Mouse (Mus musculus) cerebellum, adult 11-12 months (tissue): Measurements from ENCODE around the gene Osbp.
"Not testable (repeated sequence)": the region's sequence is repeated elsewhere in the genome, so short reads cannot be mapped to it uniquely, and the experiment has no call there.

Source experiments
- DNase-seq: peaks from one replicate; pipeline ENCODE4 v3.0.0; 2022

Gene Osbp

DNA sequence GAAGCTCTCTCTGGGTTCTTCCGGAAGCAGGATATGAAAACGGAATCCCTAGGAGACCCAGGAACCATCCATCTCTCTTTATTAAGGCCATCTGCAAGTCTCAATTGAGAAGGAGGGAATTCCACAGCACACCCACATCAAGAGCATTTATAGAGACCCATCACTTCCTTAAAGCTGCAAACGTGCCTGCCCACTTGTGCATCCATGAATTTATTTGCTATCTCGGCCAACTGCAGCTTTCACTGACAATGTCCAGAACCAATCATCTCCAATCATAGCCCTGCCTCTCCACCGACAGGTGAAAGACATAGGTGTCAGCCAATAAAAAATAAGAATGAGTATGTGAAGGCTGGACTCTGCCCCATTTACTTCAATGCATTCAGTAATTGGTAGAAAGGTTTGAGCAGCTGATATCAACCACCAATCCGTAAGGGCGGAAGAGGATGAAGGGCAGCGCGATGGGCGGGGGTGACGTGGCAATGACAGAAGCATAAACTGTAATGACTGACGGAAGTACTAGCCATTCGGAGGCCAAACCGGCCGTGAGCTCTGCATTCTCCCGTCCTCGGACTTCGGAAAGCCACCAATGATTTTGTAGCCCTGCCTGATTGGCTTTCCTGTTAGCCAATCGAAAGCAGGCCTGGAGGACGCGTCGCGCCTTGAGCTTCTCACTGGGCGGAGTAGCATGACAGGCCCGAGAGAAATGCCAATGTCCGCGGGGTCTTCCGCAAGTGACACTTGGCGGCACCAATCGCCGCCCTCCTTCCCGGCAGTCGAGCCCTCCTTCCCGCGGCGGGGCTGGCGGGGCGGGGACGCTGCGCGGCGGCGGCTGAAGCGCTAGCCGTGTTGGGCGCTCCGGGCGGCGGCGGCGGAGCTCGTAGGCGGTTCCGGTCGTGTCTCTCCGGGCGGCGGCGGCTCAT is at the start of gene Osbp:
Osbp (plus strand) TSS at position 919 of the 920 bp plus-strand sequence.
- peak; percentile 100 for DNase-seq

DNA sequence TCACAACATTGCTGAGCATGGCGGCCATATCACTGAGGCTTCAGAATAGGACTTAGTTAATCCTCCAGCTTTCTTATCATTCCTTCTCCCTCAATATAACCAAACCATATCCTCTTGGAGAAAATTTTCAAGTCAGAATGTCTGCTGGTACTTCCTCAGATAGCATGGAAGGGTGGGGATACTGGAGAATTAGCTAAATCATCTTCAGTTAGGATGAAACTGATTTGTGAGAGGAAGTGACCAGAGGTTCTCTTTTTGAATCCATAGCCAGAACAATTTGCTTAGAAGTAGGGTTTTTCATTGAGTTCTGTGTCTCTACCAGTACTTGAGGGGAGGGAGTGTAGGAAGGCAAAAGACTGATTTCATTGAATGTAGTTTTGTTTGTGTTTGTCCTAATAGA is 43.7 kb upstream of the Osbp start:
- no peak for DNase-seq

DNA sequence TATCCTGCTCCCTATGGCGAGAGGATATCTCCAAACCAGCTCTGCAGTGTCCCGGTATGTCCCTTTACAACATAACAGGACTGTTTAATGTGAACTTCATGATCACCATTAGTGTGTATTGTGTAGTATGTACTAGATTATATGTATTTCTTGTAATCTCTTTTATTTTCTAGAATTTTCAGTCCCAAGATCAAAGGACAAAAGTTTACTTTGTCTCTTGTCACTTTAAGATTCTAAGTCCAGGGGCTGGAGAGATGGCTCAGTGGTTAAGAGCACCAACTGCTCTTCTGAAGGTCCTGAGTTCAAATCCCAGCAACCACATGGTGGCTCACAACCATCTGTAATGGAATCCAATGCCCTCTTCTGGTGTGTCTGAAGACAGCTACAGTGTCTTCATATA is 43.2 kb upstream of the Osbp start:
- DNase-seq, result not testable (repeated sequence)

DNA sequence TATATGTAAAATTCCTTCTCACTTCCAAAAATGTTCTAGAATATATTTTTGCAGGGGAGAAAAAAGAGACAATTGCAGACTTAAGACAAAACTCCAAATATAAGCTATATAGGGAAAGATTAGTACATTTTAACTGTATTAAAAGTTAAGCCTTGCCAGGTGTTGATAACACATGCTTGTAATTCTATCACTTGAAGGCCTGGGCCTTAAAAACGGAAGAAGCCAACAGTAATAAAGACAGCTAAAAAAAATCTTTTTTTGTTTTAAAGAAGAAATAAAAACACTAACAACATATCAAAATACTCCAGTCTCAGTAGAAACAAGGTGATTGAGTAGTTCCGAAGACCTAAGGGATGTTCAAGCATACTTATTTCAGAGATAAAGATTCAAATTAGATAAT is 39.4 kb upstream of the Osbp start:
- no peak for DNase-seq

DNA sequence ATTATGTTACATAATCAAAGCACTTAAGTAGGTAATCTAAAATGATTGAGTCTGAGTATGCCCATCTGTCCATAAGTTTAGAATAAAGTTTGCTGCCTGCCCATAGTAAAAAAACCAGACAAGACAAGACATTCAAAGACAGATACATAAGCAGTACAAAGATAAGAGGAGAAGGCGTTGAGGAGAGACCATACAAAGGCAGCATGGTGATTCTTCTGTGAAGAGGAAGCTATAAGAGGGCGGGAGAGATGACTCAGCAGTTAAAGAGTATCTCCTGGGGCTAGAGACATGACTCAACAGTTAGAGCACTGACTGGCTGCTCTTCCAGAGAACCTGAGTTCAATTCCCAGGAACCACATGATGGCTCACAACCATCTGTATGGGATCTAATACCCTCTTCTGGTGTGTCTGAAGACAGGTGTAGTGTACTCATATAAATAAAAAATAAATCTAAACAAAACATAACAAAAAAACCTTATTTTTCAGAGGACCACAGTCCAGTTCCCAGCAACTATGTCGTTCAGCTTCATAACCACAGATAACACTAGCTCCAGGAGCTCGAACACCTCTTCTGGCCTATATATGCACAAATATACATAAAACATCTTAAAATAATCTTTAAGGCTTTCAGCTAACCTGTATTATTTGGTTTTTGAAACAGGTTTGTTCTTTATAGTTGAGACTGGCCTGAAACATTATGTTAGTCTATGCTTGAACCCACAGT is 37.6 kb upstream of the Osbp start:
- DNase-seq, result no peak

DNA sequence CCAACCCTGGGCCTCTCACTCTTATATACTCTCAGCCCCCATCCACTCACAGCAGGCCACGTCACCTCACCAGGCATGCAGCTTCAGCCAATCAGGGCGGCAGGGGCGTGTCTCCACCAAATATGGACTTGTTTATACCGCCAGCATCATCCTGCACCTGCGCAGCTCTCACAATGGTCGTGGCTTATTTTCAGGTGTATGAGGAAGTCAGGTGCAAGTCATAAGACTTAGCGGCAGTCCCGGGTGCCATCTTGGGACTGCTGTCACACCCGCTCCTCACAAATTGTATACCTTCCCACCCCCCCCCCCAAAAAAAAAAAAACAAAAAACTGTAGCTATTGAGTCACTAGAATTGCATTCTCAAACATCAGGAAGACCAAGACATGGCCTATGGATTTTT is 19.3 kb upstream of the Osbp start:
- not testable (repeated sequence) for DNase-seq

DNA sequence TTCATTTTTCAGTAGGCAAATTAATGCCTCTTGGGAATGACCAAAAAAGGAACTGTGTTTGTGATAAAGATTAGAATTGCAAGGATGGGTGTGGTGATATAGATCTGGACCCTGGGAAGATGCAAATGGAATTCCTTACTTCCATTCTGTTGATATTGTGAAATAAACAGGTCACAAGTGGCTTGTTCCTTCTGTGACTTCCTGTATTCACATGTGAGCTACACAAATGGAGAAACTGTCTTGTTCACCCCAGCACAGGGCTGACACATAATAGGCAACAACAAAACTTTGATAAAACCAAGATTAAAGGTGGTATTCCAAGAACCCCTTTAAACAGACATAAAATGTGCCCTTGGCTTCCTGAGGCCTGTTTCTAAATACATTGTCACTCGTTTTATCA is 15.9 kb upstream of the Osbp start:
- no peak for DNase-seq

DNA sequence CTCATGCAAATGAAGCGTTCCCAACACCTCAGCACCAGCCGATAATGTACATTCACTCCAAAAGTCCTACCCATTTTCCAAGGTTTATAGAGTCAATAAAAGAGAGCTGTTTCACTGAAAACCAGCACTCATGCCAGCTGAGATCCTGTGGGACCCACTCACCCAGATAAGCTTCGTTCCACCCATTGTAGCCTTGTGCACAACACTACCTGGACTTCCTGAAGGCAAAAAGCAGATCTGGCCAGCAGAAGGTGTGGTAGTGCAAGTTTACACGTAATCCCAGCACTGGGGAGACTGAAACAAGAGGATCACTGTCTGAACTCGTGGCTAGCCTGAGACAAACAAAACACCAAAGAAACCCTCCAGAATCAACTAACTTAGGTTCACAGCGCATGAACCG is 15.0 kb upstream of the Osbp start:
- no peak for DNase-seq

DNA sequence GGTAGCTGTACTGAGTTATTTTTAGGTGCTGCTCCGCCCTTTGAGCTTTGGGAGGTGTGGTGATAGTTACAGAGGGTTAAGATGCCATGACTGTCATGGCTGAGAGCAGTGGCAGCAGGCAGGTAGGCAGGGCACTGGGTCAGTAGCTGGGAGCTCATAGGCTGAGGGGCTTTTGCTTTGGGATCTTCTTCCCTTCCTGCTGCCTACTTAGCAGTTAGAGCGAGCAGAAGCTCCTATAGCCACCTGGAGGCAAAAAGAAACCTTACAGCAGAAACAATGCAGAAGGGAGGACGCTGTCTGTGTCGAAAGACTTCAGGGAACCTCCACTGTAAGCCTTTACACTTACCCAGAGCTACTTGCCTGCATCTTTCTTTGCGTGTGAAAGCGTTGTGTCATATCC is 11.5 kb upstream of the Osbp start:
- no peak for DNase-seq

DNA sequence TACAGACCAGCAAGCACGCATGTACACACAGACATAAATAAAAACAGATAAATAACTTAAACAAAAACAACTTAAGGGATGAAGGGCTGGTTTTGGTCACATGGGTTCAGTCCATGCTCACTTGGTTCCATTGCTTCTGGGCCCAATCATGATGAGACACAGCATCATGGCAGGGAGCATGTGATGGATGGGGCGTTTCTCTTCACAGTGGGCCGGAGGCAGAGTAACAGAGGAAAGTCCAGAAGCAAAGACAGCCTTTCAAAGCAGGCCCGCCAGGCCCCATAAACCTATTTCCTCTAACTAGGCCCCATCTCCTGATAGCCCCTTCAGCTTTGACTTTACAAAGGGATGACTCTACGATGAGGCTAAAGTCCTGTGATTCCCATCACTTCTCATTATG is 9.1 kb upstream of the Osbp start:
- no peak for DNase-seq

DNA sequence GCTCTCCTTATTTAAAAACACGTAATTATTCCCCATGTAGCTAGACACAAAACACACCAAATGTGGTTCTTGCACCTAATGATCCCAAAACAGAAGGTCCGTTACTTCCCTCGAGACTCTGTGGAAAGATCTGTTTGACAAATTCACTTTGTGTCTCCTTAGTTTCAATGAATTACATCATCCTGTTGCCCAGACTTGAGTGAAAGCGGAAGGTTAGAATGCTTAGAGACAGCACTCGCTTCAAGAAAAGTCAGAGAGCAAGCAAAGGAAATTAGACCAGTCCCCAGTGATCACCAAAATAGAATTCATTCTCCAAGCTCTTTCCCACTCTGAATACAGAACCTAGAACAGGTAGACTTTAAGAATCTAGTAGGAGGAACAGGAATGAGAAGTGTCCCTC is 8.3 kb upstream of the Osbp start:
- DNase-seq, result no peak

DNA sequence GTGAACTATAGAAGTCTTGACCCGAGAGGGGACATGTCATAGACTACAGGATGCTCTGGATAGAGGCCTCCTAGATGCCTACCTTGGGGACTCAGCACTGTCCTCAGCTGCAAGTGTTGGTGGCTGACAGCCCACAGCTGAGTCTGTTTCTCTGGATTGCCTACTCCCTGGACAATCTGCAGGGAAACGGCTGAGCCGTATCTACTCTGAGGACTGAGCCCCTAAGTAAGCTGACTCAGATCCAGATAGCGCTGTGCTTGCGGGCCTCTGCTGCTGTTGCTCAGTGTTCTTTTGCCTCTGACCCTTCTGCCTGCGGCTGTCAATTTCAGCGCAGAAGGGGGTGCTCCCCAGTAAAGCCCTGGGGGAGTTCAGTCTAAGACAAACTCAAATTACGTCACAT is 7.9 kb upstream of the Osbp start:
- DNase-seq, result no peak

DNA sequence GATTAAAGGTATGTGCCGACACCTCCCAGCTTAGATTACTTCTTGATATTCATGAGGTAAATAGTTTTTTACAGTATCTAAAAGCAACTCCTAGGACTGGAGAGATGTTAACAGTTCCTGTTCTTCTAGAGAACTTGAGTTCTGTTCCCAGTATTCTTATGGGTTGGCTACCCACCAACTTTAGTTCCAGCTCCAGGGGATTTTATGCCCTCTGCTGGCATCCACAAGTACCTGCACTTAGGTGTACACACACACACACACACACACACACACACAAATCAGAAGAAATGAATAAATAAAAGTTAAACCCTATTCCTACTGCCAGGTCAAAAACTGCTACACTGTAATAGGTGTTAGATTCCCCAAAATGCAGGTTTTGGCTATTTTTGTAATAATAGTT is 1.5 kb upstream of the Osbp start:
- peak; percentile 47 for DNase-seq

DNA sequence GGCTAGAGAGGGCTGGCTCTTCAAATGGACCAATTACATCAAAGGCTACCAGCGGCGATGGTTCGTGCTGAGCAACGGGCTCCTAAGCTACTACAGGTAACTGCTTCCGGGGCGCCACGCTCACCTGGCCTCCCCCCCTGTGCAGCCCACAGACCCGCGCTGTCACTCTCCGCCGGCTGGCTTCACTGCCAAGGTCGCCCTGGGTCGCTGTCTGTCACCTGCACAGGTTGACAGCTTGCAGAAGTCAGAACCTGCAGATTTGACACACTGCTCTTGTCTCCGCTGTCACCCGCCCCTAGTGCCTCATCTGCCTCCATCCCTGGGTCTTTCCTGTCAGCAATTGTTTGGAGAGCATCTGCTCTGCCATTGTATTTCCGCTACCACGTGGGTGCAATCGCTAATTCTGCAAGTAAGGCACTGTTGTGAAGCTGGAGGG is 478 bp downstream of the Osbp start:
- peak; percentile 82 for DNase-seq

DNA sequence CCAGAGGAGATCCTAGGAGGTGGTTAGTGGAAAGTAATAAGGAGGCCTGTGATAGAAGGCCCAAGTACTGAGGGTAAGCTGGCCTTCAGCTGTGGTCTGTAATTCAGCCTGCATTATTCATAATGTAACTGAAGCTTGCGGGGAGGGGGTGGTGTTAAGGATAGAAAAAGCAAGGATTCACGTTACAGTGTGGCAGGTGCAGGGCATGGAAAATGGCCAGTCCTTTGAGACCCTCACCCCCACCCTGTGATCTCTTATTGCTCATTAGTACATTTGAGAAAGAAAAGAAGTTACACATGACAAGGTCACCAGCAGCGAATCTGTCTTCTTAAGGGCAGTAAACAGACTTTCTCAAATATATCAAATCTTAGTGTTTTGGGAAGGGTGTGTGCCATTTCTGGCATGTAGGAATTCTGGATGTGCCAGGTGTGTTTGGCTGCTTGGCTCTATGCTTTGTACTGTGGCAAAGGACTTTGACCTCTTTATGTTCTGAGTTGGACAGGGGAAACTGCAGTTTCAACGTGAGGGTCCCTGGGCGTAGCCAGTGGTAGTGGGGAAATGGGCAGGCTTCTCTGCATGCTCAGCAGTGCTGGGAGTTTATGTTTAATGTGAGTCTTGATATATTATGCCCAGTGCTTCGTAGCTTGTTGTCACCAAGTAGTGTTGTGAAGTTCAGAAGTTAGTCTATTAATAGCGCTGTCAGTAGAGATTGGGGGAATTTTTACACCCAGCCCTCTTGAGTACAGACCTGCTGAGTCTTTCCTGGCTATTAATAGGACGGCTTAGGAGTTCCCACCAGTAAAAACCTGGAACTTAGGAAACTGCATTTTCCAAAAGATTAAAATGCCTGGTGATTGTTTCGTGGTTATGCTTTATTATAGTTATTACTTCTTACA is 3.7 kb downstream of the Osbp start:
- DNase-seq, result no peak

DNA sequence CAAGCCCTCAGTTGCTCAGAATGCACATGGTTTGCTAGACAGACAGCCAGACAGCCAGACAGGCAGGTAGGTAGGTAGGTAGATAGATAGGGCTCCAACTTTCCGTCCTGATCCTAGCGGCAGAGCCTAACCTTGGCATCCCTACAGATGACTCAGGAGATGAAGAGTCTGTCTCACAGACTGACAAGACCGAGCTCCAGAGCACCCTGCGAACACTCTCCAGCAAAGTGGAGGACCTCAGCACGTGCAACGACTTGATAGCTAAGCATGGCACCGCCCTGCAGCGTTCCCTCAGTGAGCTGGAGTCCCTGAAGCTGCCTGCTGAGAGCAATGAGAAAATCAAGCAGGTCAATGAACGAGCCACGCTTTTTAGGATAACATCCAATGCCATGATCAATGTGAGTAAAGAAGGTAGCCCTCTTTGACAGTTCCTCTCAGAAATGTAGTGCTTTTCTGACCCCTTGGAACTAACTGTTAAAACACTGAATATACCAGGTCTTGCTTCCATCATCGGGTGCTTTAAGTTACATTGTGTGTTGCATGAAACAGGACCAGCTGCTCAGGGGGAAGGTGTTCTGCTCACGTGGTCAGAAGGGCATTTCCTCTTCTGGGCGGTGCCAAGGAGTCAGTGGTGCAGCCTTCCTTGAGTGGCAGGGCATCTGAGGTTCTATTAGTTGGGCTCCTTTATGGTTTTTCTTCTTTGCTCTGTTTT is 7.9 kb downstream of the Osbp start:
- DNase-seq, result no peak

DNA sequence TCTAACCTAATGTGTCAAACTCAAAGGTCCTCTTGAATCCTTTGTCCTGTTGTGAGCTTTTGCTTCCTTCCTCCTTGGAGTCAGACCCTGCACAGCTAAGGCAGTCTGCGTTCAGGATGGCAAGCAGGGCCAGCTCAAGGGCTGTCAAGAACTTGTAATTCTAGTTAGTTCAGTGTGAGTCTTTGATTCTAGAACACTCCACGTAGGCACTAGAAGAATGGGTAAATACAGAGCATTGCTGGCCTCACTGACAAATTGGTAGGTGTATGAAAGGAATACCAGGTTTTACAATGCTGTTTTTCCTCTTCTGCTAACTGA is 8.4 kb downstream of the Osbp start:
- no peak for DNase-seq

DNA sequence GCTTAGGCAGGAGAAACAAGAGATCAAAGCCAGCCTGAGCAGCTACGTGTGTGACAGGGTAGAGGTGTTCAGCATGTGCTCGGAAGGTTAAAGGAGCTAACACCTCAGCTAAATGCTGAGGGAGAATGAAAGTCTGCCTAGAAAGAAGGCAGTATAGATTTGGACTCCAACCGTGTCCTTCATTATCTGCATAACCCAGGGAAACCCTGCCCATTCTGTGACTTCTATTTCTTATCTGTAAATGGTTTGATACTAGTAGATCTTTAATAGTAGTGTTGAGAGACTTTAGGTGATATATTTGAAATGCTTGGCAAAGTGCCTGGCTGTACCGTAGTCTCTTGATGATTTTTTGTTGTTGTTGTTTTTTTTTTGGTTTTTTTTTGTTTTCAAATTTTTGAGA is 9.9 kb downstream of the Osbp start:
- no peak for DNase-seq

DNA sequence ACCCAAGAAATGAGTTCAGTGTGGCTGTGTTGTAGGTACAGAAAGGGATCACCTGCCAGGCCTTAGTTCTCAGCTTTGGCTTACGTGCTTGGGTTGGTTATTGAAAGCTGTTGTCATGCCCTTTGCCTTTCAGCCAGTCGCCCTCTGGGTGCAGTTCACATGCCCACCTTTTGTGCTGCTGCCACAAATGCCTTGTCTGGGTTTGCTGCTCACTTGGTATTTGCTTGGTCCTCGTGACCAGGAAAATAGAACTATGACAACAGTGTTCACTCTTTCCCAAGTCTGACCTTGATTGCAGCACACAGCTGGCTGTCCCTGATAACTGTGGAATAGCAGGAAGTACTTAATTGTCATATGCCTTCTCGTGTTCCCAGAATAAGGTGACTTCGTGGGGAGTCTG is 11.6 kb downstream of the Osbp start:
- DNase-seq, result no peak

DNA sequence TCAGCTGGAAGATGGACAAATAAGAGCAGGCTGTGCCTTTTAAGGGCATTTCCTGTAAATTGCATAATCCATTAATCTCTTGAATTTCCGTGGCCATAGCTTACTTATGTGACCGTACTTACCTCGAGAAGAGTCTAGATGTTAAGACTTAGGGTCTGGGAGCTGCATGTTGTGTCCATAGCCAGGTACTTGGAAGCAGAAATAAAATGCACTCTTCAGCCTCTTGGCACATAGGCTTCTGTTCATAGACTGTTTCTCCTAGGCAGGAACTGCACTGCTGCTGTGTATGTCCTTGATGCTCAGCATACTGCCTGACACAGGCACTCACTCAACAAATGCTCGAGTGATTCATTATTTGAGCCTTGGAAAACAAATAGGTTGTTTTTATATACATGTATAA is 14.7 kb downstream of the Osbp start:
- DNase-seq, result no peak

DNA sequence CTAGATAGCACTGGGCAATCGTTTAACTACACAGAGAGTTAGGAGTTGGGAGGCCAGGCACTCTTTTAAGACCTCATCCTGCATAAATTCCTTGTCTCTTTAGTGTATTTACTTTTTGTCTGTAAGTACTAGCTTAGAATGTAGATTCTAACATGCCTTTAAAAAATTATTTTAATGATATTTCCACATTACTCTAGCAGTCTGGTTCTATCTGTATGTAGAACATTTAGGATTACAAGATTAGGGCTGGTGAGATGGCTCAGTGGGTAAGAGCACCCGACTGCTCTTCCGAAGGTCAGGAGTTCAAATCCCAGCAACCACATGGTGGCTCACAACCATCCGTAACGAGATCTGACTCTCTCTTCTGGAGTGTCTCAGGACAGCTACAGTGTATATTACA is 18.9 kb downstream of the Osbp start:
- DNase-seq, result not testable (repeated sequence)

DNA sequence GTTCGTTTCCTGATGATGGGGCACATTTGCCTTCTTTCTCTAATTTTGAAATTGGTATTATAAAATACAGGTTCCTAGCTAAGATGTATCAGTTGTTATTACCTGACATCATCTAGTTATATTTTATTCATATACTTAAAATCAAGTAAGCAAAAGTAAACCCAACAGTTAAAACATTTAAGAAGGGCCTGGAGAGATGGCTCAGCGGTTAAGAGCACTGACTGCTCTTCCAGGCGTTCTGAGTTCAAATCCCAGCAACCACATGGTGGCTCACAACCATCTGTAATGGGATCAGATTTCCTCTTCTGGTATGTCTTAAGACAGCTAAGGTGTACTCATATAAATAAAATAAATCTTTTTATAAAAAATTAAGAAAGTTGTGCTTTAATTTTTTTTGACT is 22.1 kb downstream of the Osbp start:
- no peak for DNase-seq

DNA sequence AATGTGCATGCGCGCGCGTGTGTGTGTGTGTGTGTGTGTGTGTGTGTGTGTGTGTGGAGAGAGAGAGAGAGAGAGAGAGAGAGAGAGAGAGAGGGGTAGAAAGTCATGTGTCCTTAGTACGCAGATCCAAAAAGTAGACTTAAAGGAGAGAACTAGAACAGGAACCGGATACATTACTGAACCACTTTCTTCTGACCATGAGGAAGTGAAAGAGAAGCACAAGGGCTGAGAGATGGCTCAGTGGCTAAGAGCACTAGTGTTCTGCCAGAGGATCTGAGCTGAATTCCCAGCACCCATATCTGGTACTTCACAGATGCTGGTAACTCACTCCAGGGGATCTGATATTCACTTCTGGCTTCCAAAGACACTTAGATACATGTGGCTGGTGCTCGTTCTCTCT is 23.6 kb downstream of the Osbp start:
- no peak for DNase-seq
